Mouse (Mus musculus): Measurements from ENCODE around the gene Iyd.
A peak's percentile ranks its signal among the peaks of the same experiment; 100 is the strongest.
"Not testable (repeated sequence)": the region's sequence is repeated elsewhere in the genome, so short reads cannot be mapped to it uniquely, and the experiment has no call there.

Iyd gene

DNA sequence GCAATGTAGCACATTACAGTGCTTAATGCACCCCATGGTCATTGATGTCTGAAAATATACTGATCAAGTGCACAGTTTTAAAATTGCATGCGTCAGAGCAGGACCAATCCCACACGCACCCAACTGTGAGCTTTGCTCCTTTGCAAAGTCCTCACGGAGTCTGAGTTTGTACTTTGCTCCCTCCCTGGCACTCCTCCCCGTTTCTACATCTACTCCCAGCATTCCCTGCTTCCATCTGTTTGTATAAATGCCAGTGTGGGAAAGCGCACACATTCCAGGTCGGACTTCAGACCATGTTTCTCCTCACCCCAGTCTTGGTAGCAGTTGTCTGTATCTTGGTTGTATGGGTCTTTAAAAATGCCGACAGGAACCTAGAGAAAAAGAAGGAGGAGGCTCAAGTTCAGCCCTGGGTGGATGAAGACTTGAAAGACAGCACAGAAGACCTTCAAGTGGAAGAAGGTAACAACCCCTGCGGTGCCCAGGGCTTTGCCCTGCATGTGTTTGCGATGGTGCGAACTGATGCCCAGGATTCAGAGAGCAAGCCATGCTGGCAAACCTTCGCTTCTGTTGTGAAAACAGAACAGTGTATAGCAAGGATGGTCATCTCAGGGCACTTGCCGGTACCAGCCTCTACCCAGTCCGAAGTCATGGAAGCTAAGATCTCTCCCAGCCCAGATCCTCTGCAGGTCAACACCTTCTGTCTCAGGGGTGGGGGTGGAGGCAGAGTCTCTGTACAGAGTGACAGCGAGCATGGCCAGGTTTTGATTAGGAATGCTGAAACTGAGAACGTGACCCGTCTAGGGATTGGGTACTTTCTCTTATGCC is at the start of gene Iyd:
Gene Iyd (plus strand): TSS at position 238 of the 825 bp plus-strand sequence.
- no peak for DNase-seq (ENCODE audit: low spot score)

DNA sequence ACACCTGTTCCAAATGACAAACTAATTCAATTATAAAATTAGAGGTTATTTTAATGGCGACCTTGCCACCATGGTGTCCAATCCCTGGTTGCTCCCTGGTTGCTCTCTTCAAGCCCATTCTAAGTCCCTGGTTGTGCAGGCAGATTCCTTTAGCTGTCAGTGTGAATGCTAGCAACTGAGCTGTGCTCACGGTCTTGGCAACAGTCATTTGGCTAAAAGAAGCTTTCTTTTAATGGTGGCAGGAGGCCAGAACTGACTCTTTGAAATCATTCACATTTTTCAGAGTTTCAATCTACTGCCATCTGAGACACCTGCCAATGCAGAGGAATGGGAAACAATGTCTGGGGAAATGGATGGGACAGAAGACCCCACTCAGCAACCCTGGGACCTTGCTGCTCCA is 43.2 kb upstream of the Iyd start:
- DNase-seq (ENCODE audit: low spot score): no peak

DNA sequence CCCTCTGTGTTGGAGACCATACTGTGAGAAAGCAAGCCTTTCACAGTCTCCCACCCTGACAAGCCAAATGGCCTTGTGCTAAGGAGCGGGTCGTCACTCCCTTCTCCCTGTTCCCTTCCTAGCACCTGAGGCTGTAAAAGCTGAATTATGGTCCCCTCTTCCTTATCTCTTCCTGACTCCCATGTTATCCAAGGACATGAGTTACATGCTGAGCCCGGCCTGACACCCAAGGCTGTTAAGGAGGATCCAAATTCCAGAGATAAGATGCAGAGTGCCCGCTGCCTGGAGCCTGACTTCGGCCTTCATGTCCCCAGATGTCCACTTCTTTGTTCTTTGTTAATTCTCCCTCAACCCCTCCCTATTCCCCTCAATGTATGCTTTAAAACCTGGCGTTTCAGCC is 39.2 kb upstream of the Iyd start:
- DNase-seq (ENCODE audit: low spot score): not testable (repeated sequence)

DNA sequence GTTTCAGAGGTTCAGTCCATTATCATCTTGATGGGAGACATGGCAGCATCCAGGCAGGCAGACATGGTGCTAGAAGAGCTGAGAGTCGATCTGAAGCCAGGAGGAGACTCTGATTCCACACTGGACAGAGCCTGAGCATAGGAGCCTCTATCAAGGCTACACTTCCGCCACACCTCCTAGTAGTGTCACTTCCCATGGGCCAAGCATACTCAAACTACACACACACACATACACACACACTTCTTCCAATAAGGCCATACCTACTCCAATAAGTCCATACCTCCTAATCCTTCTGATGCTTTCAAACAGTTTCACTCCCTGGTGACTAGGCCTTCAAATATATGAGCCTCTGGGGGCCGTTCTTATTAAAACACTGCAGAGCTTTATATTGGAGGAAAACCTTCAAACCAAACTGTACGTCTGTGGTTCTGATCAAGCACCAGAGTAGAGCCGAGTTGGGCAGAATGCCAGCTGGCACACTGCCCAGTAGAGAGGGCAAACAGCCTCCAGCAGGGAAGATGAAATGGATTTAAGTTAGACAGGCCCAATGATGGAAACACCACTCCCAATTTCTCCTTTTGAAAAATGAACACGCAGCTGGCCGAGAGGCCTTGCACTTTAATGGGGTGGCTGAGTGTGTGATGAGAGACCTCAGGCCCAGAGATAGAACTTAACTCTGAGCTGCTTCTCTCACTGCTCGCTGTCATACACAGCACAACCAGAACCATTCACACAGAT is 32.4 kb upstream of the Iyd start:
- no peak for DNase-seq (ENCODE audit: low spot score)

DNA sequence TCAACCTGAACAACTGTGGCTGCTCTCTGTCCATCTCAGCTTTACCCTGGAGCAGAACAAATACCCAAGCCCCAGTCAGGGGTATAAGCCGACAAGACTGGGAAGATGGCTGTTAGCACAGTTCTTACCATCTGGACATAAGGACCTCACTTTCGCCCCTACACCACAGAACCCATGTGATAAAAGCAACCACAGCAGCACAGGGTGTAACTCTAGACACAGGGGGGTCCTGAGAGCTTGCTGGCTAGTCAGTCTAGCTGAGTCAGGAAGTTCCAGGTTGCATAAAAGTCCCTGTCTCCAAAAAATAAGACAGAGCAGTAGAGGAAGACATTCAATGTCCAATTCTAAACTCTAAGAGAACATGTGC is 31.8 kb upstream of the Iyd start:
- no peak for DNase-seq (ENCODE audit: low spot score)

DNA sequence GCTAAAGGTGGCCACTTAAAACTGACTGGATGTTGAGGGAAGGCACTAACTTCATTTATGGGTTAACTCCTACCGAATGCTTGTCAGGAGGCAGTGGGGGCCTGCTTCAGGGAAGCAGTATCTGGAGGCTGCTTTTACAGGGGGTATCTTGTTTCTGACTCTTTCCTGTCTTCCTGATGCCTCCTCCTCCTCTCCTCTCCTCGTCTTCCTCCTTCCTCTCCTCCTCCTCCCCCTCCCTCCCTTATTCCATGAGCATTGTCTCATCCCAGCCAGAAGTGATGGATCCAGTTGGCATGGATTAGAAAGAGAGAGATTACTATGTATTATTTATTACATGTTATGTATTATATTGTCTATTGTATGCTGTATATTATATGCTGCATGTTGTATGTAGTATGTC is 31.3 kb upstream of the Iyd start:
- no peak for DNase-seq (ENCODE audit: low spot score)

DNA sequence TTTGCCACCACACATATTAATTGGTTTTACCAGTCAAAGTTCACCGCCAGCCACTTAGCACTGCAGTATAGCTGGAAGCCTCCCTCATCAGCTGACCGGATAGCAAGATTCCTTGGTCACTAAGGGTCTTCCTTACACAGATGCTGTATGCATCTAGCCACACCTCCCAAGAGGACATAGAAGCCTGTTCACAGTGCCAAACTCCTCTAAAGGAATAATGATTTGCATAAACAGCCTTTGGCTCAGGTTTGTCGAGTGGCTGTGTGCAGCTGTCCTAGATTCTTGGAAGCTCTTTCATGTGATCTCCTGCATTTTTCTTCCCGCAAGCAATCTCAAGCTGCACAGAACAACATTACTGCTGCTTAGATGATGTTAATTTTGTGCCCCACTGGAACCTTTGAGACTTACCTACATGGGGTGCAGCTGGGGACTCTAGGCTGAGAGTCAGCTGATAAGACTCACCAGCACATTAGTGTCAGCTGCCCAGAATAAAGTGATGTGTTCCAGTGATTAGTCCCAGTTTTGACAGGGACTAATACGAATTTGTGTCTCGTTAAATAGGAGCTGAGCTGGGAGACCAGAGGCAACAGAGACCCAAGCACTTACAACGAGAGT is 30.3 kb upstream of the Iyd start:
- no peak for DNase-seq (ENCODE audit: low spot score)

DNA sequence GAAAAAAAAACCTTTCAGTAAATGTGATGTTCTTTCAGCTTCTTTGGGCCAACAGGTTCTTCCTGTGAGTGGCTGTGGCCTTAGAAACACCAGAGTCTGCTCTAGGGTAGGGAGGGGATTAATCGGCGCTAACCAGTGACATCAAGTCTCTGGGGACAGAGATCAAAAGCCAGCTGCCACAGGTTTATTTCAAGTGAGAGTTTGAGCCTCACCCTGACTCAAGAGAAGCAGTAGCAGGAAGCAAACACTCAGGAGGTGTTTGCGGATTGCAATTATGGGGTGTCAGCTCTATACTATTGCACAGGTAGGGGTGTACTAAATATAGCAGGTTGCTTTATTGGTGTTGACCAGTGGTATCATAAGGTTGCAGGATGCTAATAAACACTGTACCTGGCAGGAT is 29.6 kb upstream of the Iyd start:
- no peak for DNase-seq (ENCODE audit: low spot score)

DNA sequence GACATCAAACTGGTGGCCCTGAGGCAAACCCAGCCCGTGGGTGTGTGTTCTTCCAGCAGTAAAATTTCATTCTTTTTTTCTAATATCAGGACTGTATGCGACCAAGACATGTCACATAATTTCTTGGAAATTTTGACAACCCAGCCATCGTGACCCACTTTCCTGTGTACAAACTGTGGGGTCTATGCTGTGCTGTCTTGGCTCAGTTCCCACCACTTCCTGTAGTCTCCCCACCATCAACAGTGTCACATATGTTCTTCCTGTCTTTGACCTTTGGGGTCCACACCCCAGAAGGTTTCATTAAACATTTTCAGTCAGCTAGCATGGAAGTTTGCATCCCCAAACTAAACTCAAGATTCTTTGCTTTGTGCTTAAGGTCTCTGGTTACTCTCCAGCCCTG is 28.6 kb upstream of the Iyd start:
- no peak for DNase-seq (ENCODE audit: low spot score)

DNA sequence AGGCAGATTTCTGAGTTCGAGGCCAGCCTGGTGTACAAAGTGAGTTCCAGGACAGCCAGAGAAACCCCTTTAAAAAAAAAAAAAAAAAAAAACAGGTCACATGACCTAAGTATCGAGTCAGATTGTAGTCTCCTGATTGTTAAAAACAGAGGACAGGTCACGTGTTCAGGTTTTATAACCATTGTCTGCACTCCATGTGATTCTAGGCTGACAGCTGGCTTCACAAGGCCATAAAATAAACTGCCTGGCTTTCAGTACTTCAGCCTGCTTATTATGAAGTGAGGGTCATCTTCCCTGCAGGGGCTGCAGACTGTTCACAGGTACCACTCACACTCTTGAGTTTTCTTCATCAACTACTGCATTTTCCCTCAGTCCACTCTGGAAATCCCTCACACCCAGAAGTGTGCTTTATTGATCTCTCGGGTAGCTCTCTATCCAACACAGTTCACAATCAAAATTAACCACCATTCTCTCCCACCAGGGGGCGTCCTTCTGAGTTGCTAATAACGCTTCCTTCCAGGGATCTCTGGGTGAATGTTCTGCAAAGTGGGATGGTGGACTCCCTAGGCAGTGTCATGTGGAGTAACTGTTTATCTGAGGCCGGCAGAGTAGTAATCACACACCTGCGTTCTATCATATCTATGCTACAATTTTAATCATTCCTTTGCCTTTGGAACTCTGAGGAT is 27.3 kb upstream of the Iyd start:
- DNase-seq (ENCODE audit: low spot score): no peak

DNA sequence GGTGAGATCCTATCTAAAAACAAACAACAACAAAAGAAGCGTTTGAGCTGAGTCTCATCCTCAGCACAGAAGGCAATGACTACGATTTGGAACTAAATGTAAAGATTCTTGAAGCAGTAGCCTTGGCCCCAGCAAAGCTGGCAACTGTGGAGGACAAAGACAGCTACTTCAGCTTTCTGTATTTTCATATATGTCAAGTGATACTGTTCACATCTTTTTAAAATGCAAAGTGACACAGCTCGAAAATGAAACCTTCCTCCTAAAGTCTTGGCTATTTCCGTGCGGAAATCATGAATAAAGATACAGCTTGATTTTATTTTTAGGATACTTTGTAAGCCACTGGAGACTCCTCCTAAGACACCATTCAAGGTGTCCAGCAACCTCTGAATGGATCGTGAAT is 26.1 kb upstream of the Iyd start:
- DNase-seq (ENCODE audit: low spot score): no peak

DNA sequence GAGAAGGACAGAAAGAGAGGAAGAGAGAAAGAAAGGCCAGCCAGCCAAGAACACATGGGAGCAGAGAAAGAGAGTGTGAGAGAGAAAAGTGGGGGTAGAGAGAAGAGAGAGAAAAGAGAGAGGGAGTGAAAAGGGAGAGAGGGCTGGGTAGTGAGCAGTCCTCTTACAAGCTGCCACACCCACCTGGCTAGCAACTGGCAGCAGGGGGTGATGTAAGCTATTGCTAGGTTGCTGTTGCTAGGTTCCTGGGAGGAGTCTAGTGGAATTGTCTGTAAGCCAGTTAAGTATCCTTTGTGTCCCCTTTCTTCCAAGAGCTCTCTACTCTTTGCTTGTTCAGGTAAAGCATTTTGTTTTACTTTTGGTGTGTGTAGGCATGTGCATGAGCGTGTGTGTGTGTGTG is 25.4 kb upstream of the Iyd start:
- no peak for DNase-seq (ENCODE audit: low spot score)

DNA sequence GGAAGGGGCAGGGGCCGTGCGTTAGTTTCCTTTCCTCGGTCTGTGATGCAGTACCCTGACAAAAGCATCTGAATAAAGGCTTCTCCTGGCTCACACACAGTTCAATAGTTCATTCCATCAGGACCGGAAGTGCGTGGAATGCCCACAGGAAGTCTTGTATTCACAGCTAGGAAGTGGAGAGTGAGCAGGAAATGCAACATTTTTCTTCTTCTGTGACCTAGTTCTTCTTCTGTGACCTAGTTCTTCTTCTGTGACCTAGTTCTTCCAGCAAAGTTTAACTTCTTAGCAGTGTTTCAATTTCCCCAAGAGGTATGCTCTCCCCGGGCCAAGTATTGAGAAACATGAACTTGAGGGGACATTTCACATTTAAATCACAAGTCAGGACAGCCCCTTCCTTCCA is 23.6 kb upstream of the Iyd start:
- DNase-seq (ENCODE audit: low spot score): no peak

DNA sequence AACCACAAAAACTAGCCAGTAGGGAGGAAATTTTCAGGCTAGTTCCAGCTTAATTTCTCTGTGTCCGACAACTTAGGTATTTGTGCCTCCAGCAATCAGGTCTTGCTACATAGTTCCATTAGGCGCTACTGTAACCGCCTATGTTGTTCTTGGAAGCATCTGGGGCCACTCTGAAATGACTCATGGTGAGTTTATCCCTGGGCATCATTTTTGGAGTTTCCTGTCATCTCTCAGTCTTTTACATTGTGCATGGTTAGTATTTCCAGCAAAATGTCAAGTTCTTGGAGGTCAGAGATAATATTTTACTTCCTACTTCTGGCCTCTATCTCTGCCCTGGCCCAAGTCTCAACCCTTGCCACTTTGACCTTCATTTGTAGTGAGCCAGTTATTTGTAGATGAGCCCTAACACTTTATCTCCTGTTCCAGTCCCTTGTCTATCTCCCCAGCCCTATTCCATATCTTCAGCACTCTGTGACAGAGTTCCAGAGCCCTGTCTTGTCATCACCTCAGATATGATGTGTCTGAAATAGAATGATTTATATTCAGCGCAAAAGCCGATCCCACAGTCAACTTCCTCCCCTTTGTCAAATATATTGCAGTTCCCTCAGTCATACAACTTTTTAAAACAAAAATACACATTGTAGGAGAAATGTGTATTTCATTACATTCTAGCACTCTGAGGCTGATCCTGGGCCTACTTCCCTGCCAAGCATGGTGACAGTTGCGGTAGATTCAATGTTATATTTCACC is 16.8 kb upstream of the Iyd start:
- DNase-seq (ENCODE audit: low spot score): no peak

DNA sequence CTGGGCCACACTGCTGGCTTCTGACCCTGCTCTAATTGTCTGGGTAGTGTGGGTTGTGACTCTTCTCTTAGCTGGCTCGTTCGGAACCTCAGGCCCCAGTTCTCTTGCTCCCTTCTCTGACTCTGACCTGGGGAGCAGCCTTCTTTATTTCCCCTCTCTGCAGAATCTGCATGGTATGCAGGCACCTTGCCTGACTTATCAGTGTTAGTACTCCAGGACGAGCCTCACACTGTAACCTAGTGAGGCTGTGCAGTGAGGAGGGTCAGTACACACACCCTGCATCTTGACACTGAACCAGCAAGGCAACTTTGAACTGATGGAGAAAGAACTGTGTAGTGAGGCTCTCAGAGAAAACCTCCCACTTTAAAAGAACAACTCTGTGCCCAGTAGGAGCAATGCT is 15.5 kb upstream of the Iyd start:
- no peak for DNase-seq (ENCODE audit: low spot score)

DNA sequence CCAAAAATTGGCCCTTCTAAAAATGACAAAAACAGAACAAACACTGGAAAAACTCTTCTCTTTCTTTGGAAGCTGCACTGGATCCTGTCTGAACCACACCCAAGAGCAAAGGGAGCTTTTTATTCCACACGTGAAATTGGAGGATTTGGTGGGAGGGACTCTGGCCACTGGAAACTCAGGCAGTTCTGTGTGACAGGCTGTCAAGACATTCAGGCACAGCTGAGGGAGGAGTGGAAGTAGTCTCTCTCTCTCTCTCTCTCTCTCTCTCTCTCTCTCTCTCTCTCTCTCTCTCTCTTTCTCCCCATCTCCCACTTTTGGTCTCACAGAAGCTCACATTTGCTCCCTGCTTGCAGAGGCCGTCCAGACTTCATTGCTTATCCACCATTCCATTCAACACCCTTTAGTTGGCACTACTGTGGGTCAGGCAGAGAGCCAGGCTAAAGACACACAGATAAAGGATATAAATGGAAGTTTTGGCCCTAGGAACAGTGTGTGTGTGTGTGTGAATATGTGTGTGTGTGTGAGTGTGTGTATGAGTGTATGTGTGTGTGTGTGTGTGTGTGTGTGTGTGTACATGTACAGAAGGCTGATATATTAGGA is 14.5 kb upstream of the Iyd start:
- no peak for DNase-seq (ENCODE audit: low spot score)

DNA sequence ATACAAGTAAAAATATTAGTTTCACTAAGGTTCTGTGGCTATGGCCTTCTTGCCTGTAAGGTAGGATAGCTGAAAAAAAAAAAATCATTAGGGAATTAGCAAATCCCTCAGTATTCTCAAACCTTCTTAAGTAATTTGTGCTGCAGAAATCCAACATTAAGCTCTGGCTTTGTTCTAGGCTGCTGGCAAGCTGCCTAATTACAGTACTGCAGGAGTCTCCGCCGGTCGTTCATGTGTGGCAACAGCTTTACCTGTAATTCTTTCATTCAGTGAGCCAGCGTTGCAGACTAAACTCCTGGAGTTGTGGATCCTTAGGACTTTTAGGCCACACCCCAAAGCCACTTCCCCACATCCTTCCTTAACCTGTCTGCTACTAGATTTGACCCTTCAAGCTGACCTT is 10.2 kb upstream of the Iyd start:
- no peak for DNase-seq (ENCODE audit: low spot score)

DNA sequence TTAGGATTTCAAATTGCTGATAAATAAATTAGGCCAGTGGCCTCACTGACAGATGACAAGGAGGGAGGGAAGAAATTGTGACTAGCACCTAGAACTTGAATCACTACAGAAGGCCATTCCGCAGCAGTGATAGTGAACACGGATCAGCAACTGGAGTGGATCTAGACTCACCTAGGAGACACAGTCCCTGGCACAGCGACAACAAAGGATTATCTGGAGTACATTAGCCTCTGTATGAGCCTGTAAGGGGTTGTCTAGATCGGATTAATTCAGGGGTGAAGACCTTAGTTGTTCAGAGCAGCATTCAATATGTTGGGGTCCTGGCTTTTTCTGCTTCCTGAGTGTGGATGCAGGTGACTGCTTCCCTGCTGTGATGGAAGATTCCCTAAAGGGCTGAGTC is 9.4 kb upstream of the Iyd start:
- no peak for DNase-seq (ENCODE audit: low spot score)

DNA sequence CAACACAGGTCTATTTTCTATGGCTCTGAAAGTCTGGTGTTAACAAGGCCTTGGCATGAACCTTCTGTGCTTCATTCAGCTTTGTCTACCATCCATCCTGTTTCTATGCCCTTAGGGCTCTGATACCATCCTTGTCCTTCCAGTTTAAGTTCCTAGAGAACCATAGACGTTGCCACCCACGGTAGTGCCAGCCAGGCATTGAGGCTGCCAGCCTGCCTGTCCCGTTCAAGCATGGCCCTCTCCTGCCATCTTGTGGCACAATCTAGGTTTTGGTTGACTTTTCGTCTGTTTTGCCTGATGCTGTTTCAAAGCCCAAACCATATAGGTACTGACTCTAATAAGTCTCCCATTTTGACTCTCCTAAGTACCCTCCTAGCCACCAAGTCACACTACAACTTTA is 8.7 kb upstream of the Iyd start:
- DNase-seq (ENCODE audit: low spot score): peak; percentile 20

DNA sequence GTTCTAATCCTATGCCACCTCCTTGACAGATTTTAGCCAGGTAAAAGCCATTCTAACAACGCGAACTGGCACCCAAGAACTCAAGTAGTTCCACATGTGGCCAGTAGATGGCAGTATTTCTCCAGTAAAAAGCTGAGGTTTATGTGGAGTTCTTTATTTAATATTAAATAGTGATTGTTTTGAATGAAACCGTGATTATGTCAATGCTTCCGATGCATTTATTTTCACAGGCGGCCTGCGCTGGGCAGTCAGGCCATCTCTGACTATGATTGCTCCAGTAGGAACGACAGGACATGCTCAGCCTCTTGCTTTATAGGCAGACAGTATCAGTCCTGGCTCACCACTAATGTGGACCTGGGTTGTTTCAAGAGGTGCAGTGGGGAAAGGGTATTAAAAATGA is 5.6 kb upstream of the Iyd start:
- peak; percentile 12 for DNase-seq (ENCODE audit: low spot score)

DNA sequence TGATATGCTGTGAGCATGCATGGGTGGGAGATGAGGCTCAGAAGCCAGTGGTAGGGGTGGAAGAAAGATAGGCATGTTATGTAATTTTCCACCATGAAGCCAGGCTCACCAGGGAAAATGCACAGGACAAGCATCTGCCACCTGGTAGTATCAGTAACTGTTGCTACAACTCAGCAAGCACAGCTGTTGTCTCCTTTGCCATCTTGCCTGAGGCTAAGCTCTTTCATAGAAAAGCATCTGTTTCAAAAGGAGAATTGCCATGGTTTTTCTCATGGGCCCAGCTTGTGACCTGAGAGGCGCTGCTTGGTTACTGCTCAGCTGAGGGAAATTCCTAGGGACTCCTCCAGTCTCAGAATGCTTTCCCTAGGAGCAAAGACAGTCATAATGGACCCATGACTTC is 3.7 kb upstream of the Iyd start:
- DNase-seq (ENCODE audit: low spot score): no peak

DNA sequence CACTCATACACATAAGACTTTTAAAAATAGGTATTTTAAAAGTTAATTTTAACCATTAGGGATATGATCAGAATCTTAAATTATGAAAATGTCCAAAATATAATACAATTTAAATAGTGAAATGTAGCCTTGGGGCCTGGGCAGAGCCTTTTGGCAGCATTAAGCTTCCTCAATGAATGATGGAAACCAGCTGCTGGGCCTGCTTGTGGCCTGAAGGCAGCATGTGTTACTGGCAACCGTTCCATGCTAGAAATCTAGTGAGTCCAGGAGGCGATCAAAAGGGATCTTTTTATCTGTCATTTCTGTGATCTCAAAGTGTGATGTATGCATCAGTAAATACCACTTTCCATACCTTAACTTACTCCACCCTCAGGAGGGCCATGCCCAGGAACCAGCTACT is 9.3 kb downstream of the Iyd start:
- no peak for DNase-seq (ENCODE audit: low spot score)

Measured in yolk sac, embryonic 10.5 days (tissue).